Comparison of ENCODE assay signal across 22 mouse cellular contexts in the genomic region with DNA sequence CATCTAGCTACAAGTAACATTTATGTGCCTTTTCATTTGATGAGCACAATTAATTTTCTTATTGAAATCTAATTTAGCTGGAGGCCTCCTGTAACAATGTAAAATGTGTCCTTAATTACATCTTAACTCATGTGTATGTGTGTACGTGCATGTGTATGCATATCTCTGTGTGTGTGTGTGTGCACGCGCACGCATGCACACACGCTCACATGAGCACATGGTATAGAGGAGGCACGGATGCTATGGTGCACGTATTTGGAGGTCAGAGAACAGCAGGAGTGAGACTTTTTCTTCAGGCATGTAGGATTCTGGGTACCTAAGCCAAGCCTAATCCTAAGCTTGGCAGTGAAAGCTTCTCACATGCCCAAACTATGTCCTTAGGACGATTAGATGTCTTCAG. TPM values are rescaled to one million over a fixed set of nuclear protein-coding genes. Genes with fewer than 3 reads are reported as not detected.
DNase-seq lines count a peak whose midpoint lies in the region; ATAC-seq and TF ChIP-seq lines count a peak whose summit lies in the region.
"Had no signal": no experiment of that assay in that cellular context is flagged by ENCODE, and none has a peak within 500 bp of the region (broad histone marks: within the 10 kb centered on the region; RNA-seq: fewer than 3 reads in every experiment).

No protein-coding gene starts in this region.

- no peak overlapping the region for H3K9ac ChIP-seq in midbrain, embryonic 11.5 days (ENCODE audit: low read length)
- no peak overlapping the region for H3K9ac ChIP-seq in midbrain, postnatal 0 days (replicated peaks; ENCODE audit: low read length, poor library complexity, severe bottlenecking)
- no peak overlapping the region for H3K9ac ChIP-seq in midbrain, embryonic 14.5 days (replicated peaks; ENCODE audit: low read length)
- no peak overlapping the region for H3K9ac ChIP-seq in midbrain, embryonic 15.5 days
- no peak overlapping the region for H3K9ac ChIP-seq in neural tube, embryonic 14.5 days (replicated peaks; ENCODE audit: low read depth, low read length)

- no peak overlapping the region for H3K4me2 ChIP-seq in midbrain, embryonic 11.5 days
- no peak overlapping the region for H3K4me2 ChIP-seq in midbrain, postnatal 0 days (ENCODE audit: low read depth, low read length, poor library complexity, severe bottlenecking)
- no peak overlapping the region for H3K4me2 ChIP-seq in midbrain, embryonic 14.5 days (ENCODE audit: low read length)
- no peak overlapping the region for H3K4me2 ChIP-seq in midbrain, embryonic 15.5 days
- no peak overlapping the region for H3K4me2 ChIP-seq in neural tube, embryonic 14.5 days (ENCODE audit: low read depth, low read length)

- peak; percentile 21 for DNase-seq in midbrain, embryonic 11.5 days (ENCODE audit: low spot score, missing footprints)
- DNase-seq in midbrain, postnatal 0 days (ENCODE audit: low spot score), result no peak
- DNase-seq in midbrain, embryonic 14.5 days, result no peak
- DNase-seq in neural tube, embryonic 10.5 days (ENCODE audit: extremely low spot score, low spot score), result no peak
- DNase-seq in limb, embryonic 10.5 days (ENCODE audit: low spot score), result no peak
- no peak for DNase-seq in adrenal gland, adult 2 months
- DNase-seq: adrenal gland, adult 8-10 months; adrenal gland, postnatal 10 days; adrenal gland, postnatal 14 days; adrenal gland, postnatal 25 days; adrenal gland, postnatal 36 days; B cell, adult 2 months; cerebellum, adult 11 months; cerebellum, adult 11-12 months; cerebellum, adult 18-20 months had no signal

- no peaks in the 10 kb centered on the region for H3K4me1 ChIP-seq in midbrain, embryonic 11.5 days (ENCODE audit: control insufficient read depth, insufficient read depth, low read length)
- H3K4me1 ChIP-seq in midbrain, postnatal 0 days (ENCODE audit: insufficient read depth, low read length), result no peaks in the 10 kb centered on the region
- no peaks in the 10 kb centered on the region for H3K4me1 ChIP-seq in midbrain, embryonic 14.5 days (ENCODE audit: control insufficient read depth, insufficient read depth, low read length)
- H3K4me1 ChIP-seq in midbrain, embryonic 15.5 days, result no peaks in the 10 kb centered on the region
- no peaks in the 10 kb centered on the region for H3K4me1 ChIP-seq in neural tube, embryonic 14.5 days (ENCODE audit: control insufficient read depth, insufficient read depth, low read length)
- peaks cover 20% of the 10 kb centered on the region for H3K4me1 ChIP-seq in limb, embryonic 10.5 days

- 92% methylated on average over 8 of the region's 8 CpGs for WGBS in midbrain, embryonic 11.5 days
- WGBS in midbrain, postnatal 0 days, result 90% methylated on average over 8 of the region's 8 CpGs
- WGBS in midbrain, embryonic 14.5 days, result 94% methylated on average over 8 of the region's 8 CpGs
- 89% methylated on average over 8 of the region's 8 CpGs for WGBS in midbrain, embryonic 15.5 days
- WGBS in neural tube, embryonic 14.5 days, result 87% methylated on average over 8 of the region's 8 CpGs
- 95% methylated on average over 8 of the region's 8 CpGs for WGBS in limb, embryonic 10.5 days

- no peaks in the 10 kb centered on the region for H3K9me3 ChIP-seq in midbrain, embryonic 11.5 days (ENCODE audit: control insufficient read depth, low read length)
- H3K9me3 ChIP-seq in midbrain, postnatal 0 days (ENCODE audit: low read length), result no peaks in the 10 kb centered on the region
- no peaks in the 10 kb centered on the region for H3K9me3 ChIP-seq in midbrain, embryonic 14.5 days (ENCODE audit: control insufficient read depth, low read length)
- no peaks in the 10 kb centered on the region for H3K9me3 ChIP-seq in midbrain, embryonic 15.5 days
- H3K9me3 ChIP-seq in neural tube, embryonic 14.5 days (ENCODE audit: control insufficient read depth, low read length), result no peaks in the 10 kb centered on the region
- H3K9me3 ChIP-seq in limb, embryonic 10.5 days (replicated peaks), result no peaks in the 10 kb centered on the region
- H3K9me3 ChIP-seq: G1E had no signal

- no peaks in the 10 kb centered on the region for H3K36me3 ChIP-seq in midbrain, embryonic 11.5 days (ENCODE audit: control insufficient read depth, insufficient read depth, low read length)
- H3K36me3 ChIP-seq in midbrain, postnatal 0 days (ENCODE audit: insufficient read depth, low read length), result no peaks in the 10 kb centered on the region
- H3K36me3 ChIP-seq in midbrain, embryonic 14.5 days (ENCODE audit: control insufficient read depth, insufficient read depth, low read length), result no peaks in the 10 kb centered on the region
- H3K36me3 ChIP-seq in midbrain, embryonic 15.5 days (replicated peaks), result no peaks in the 10 kb centered on the region
- no peaks in the 10 kb centered on the region for H3K36me3 ChIP-seq in neural tube, embryonic 14.5 days (ENCODE audit: control insufficient read depth, insufficient read depth, low read length)
- no peaks in the 10 kb centered on the region for H3K36me3 ChIP-seq in limb, embryonic 10.5 days
- H3K36me3 ChIP-seq: G1E had no signal

- no peaks in the 10 kb centered on the region for H3K27me3 ChIP-seq in midbrain, embryonic 11.5 days (ENCODE audit: control insufficient read depth, insufficient read depth, low read length)
- no peaks in the 10 kb centered on the region for H3K27me3 ChIP-seq in midbrain, postnatal 0 days (ENCODE audit: insufficient read depth, low read length)
- H3K27me3 ChIP-seq in midbrain, embryonic 14.5 days (ENCODE audit: control insufficient read depth, insufficient read depth, low read length), result no peaks in the 10 kb centered on the region
- H3K27me3 ChIP-seq in midbrain, embryonic 15.5 days (replicated peaks), result no peaks in the 10 kb centered on the region
- no peaks in the 10 kb centered on the region for H3K27me3 ChIP-seq in neural tube, embryonic 14.5 days (ENCODE audit: control insufficient read depth, insufficient read depth, low read length)
- no peaks in the 10 kb centered on the region for H3K27me3 ChIP-seq in limb, embryonic 10.5 days (ENCODE audit: low read depth, poor library complexity, severe bottlenecking)
- H3K27me3 ChIP-seq: CH12.LX, Patski had no signal

- H3K4me3 ChIP-seq in midbrain, embryonic 11.5 days (ENCODE audit: low read depth, low read length), result no peak overlapping the region
- no peak overlapping the region for H3K4me3 ChIP-seq in midbrain, postnatal 0 days (ENCODE audit: low read depth, low read length)
- no peak overlapping the region for H3K4me3 ChIP-seq in midbrain, embryonic 14.5 days (replicated peaks; ENCODE audit: low read depth, low read length)
- H3K4me3 ChIP-seq in midbrain, embryonic 15.5 days, result no peak overlapping the region
- H3K4me3 ChIP-seq in neural tube, embryonic 14.5 days (ENCODE audit: low read depth, low read length), result no peak overlapping the region
- no peak overlapping the region for H3K4me3 ChIP-seq in limb, embryonic 10.5 days

- no peak for ATAC-seq in midbrain, embryonic 11.5 days (ENCODE audit: low FRiP score)
- no peak for ATAC-seq in midbrain, postnatal 0 days (ENCODE audit: low FRiP score)
- peak; percentile 60; the same call in 1 of the 2 replicates for ATAC-seq in midbrain, embryonic 14.5 days (ENCODE audit: low FRiP score, low TSS enrichment)
- ATAC-seq in midbrain, embryonic 15.5 days (replicated peaks), result no peak
- ATAC-seq in neural tube, embryonic 14.5 days (ENCODE audit: low read depth), result 0 out of 2 replicates have a peak, but pooled peaks have one; percentile 56
- ATAC-seq: activated CD4-positive, CD25-positive, alpha-beta regulatory T cell, adult 4 months; CD4-positive, CD25-positive, alpha-beta regulatory T cell, adult 4 months; Patski had no signal

- H3K27ac ChIP-seq in midbrain, embryonic 11.5 days (ENCODE audit: low read depth, low read length), result no peak overlapping the region
- H3K27ac ChIP-seq in midbrain, postnatal 0 days (ENCODE audit: low read depth, low read length), result no peak overlapping the region
- no peak overlapping the region for H3K27ac ChIP-seq in midbrain, embryonic 14.5 days (replicated peaks; ENCODE audit: low read depth, low read length)
- H3K27ac ChIP-seq in midbrain, embryonic 15.5 days, result no peak overlapping the region
- no peak overlapping the region for H3K27ac ChIP-seq in neural tube, embryonic 14.5 days (ENCODE audit: low read depth, low read length)
- H3K27ac ChIP-seq in limb, embryonic 10.5 days, result peak overlapping the region; percentile 62; the same call in 1 of the 2 replicates

- no peak for TF ChIP-seq CTCF in midbrain, postnatal 0 days (IDR thresholded peaks at IDR 0.05)

RNA-seq across cellular contexts. Expression of a gene that starts 52.9 kb away (rescaled TPM):
- polyA plus RNA-seq in midbrain, embryonic 11.5 days (2014; fragmentation: Nextera tagmentation; extraction: Ambion mirVana), result 27.9 and 28.0 TPM in 2 replicates
- 12.7 and 13.5 TPM in 2 replicates for total RNA-seq in midbrain, postnatal 0 days (2014; rRNA removed)
- polyA plus RNA-seq in midbrain, postnatal 0 days (2015; fragmentation: Nextera tagmentation; extraction: Ambion mirVana), result 17.0 and 17.4 TPM in 2 replicates
- polyA plus RNA-seq in midbrain, embryonic 14.5 days (2014; fragmentation: Nextera tagmentation; extraction: Ambion mirVana), result 21.4 and 23.7 TPM in 2 replicates
- 22.1 and 22.8 TPM in 2 replicates for polyA plus RNA-seq in midbrain, embryonic 15.5 days (2015; fragmentation: Nextera tagmentation; extraction: Ambion mirVana)
- 19.6 and 25.2 TPM in 2 replicates for polyA plus RNA-seq in neural tube, embryonic 14.5 days (2014; fragmentation: Nextera tagmentation; extraction: Ambion mirVana)
- 26.3 and 34.3 TPM in 2 replicates for polyA plus RNA-seq in limb, embryonic 10.5 days (2016; fragmentation: Nextera tagmentation; extraction: Ambion mirVana)
- total RNA-seq in adrenal gland, adult 2 months (2021), result 10 to 100 TPM in 1 of 2 experiments, 1 to 10 TPM in 1; 9.9 to 15.2 TPM
- 0.88 and 1.0 TPM in 2 replicates for polyA plus RNA-seq in adrenal gland, adult 2 months (2012; rRNA removed)

Comparison
In these comparisons a context has a peak if more than half of its experiments do, and no peak if none do; other contexts are left out.
1. ATAC-seq: peak in midbrain, embryonic 14.5 days (single experiment) and neural tube, embryonic 14.5 days (single experiment); none in midbrain, embryonic 11.5 days (single experiment), midbrain, postnatal 0 days (single experiment) and midbrain, embryonic 15.5 days (single experiment).